Mouse (Mus musculus): ENCODE measurements at regions not wholly inside any gene's neighbourhood (a gene's known extent, or its start where the extent isn't known, plus 50 kb on each side); places are given as distances from the start of the nearest gene placed in this dataset.

- DNase-seq (ENCODE audit: low spot score), result no peak
These were observed 609.1 kb upstream of the Ppp6c start for GRCm38 (mm10) chr2:39835370-39835769.

GRCm38 (mm10) chr2:39823851-39824250 is 597.6 kb upstream of the Ppp6c start:
- DNase-seq (ENCODE audit: low spot score), result no peak

GRCm38 (mm10) chr2:39806681-39807080 is 580.4 kb upstream of the Ppp6c start:
- peak; percentile 13 for DNase-seq (ENCODE audit: low spot score)
